8 mouse cellular contexts compared by ENCODE assay signal in the genomic region with DNA sequence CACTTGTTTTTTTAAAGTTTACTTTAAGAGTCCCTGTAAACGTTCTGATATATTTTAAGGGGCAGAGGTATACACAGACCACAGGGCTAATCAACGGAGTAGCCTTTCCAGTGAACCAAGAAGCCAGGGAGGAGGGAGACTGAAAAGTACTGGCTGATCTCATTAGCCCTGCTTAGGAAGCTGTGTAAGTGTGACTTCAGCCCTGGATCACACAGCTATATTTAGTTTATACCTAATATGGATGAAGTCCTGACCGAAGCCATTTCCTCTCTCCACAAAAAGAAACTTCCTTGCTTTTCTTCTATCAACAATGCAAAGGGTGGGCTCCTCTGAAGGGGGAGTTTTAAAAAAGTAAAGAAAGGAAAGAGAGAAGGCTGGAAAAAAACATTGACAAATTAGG. TPM values are rescaled to one million over a fixed set of nuclear protein-coding genes. Genes with fewer than 3 reads are reported as not detected.
A peak's percentile ranks its signal among the peaks of the same experiment; 100 is the strongest.
DNase-seq lines count a peak whose midpoint lies in the region; ATAC-seq and TF ChIP-seq lines count a peak whose summit lies in the region.

No protein-coding gene starts in this region.

- peaks cover 47% of the 10 kb centered on the region for H3K36me3 ChIP-seq in forebrain, embryonic 10.5 days (replicated peaks)
- H3K36me3 ChIP-seq in forebrain, embryonic 16.5 days (ENCODE audit: control insufficient read depth, insufficient read depth), result no peaks in the 10 kb centered on the region
- H3K36me3 ChIP-seq in heart, embryonic 13.5 days, result peaks cover 13% of the 10 kb centered on the region
- H3K36me3 ChIP-seq in liver, embryonic 14.5 days (replicated peaks; ENCODE audit: control insufficient read depth, insufficient read depth, low read depth), result peaks cover 6% of the 10 kb centered on the region; the same call in 1 of the 2 replicates

- no peak for DNase-seq in forebrain, embryonic 10.5 days (ENCODE audit: extremely low spot score, low spot score)
- DNase-seq in 416B (ENCODE audit: low read depth), result peak; percentile 82
- no peak for DNase-seq in liver, embryonic 14.5 days (ENCODE audit: low read depth in 3 of 3, low spot score in 3 of 3)
- DNase-seq in T-cell, adult 2 months (ENCODE audit: low spot score), result no peak
- DNase-seq in embryo, embryonic 11 days, result no peak

- H3K4me1 ChIP-seq in forebrain, embryonic 10.5 days, result peaks cover 70% of the 10 kb centered on the region
- H3K4me1 ChIP-seq in forebrain, embryonic 16.5 days (replicated peaks; ENCODE audit: control insufficient read depth, insufficient read depth, low read length), result peaks cover 23% of the 10 kb centered on the region
- peaks cover 90% of the 10 kb centered on the region for H3K4me1 ChIP-seq in heart, embryonic 13.5 days
- H3K4me1 ChIP-seq in liver, embryonic 14.5 days (replicated peaks; ENCODE audit: control insufficient read depth in 2 of 2, insufficient read depth in 2 of 2, low read length in 1 of 2), result peaks cover 15 to 34% of the 10 kb centered on the region in 2 experiments

- 59% methylated on average over 3 of the region's 3 CpGs for WGBS in forebrain, embryonic 10.5 days
- WGBS in forebrain, embryonic 16.5 days, result 31% methylated on average over 3 of the region's 3 CpGs
- WGBS in heart, embryonic 13.5 days, result 11% methylated on average over 3 of the region's 3 CpGs
- WGBS in liver, embryonic 14.5 days (ENCODE audit: insufficient replicate concordance), result 27% methylated on average over 3 of the region's 3 CpGs

- H3K4me2 ChIP-seq in forebrain, embryonic 16.5 days (ENCODE audit: low read length), result no peak overlapping the region
- H3K4me2 ChIP-seq in heart, embryonic 13.5 days, result peak overlapping the region; percentile 56
- H3K4me2 ChIP-seq in liver, embryonic 14.5 days (ENCODE audit: low read depth), result 0 out of 2 replicates have a peak overlapping the region, but pooled peaks have one; percentile 15

- no peak for ATAC-seq in forebrain, embryonic 16.5 days
- peak; percentile 55; the same call in 1 of the 2 replicates for ATAC-seq in heart, embryonic 13.5 days (ENCODE audit: extremely low read depth, insufficient number of reproducible peaks, low FRiP score, low TSS enrichment)
- peak; percentile 39; the same call in 1 of the 2 replicates for ATAC-seq in liver, embryonic 14.5 days (ENCODE audit: insufficient read depth)
- ATAC-seq in monocyte, adult 5-6 weeks (replicated peaks; ENCODE audit: insufficient number of reproducible peaks, low FRiP score, low TSS enrichment, poor library complexity, severe bottlenecking), result no peak

- H3K27ac ChIP-seq in forebrain, embryonic 10.5 days, result peak overlapping the region; percentile 56; the same call in 1 of the 2 replicates
- H3K27ac ChIP-seq in forebrain, embryonic 16.5 days (ENCODE audit: low read length), result no peak overlapping the region; the same call in 1 of the 2 replicates
- H3K27ac ChIP-seq in heart, embryonic 13.5 days (replicated peaks), result peak overlapping the region; percentile 98
- H3K27ac ChIP-seq in liver, embryonic 14.5 days, result peak overlapping the region; percentile 41; the same call in 1 of the 2 replicates

- no peak overlapping the region for H3K4me3 ChIP-seq in forebrain, embryonic 10.5 days
- H3K4me3 ChIP-seq in forebrain, embryonic 16.5 days (replicated peaks; ENCODE audit: low read length), result no peak overlapping the region
- H3K4me3 ChIP-seq in heart, embryonic 13.5 days, result peak overlapping the region; percentile 1; the same call in 1 of the 2 replicates
- no peak overlapping the region for H3K4me3 ChIP-seq in liver, embryonic 14.5 days (ENCODE audit: insufficient read depth in 1 of 2, low read depth in 2 of 2, low read length in 2 of 2)

- no peaks in the 10 kb centered on the region for H3K9me3 ChIP-seq in forebrain, embryonic 10.5 days
- H3K9me3 ChIP-seq in forebrain, embryonic 16.5 days (ENCODE audit: control insufficient read depth, low read length), result no peaks in the 10 kb centered on the region
- H3K9me3 ChIP-seq in heart, embryonic 13.5 days, result no peaks in the 10 kb centered on the region
- no peaks in the 10 kb centered on the region for H3K9me3 ChIP-seq in liver, embryonic 14.5 days (ENCODE audit: control insufficient read depth, low read length)

- no peak for TF ChIP-seq CTCF in liver, embryonic 14.5 days (IDR thresholded peaks at IDR 0.05; ENCODE audit: low read depth)

- H3K9ac ChIP-seq in forebrain, embryonic 16.5 days (replicated peaks; ENCODE audit: low read depth, low read length), result no peak overlapping the region
- peak overlapping the region; percentile 75 for H3K9ac ChIP-seq in heart, embryonic 13.5 days
- no peak overlapping the region for H3K9ac ChIP-seq in liver, embryonic 14.5 days (replicated peaks)

- no peak for TF ChIP-seq EP300 in liver, embryonic 14.5 days (IDR thresholded peaks at IDR 0.05; ENCODE audit: low read depth)

- no peaks in the 10 kb centered on the region for H3K27me3 ChIP-seq in forebrain, embryonic 10.5 days (ENCODE audit: poor library complexity, severe bottlenecking)
- no peaks in the 10 kb centered on the region for H3K27me3 ChIP-seq in forebrain, embryonic 16.5 days (replicated peaks; ENCODE audit: control insufficient read depth, insufficient read depth, low read length)
- no peaks in the 10 kb centered on the region for H3K27me3 ChIP-seq in heart, embryonic 13.5 days (replicated peaks)
- H3K27me3 ChIP-seq in liver, embryonic 14.5 days (ENCODE audit: control insufficient read depth, insufficient read depth, low read length), result no peaks in the 10 kb centered on the region

RNA-seq across cellular contexts. Expression of a gene that starts 17.8 kb away (rescaled TPM):
- 210 and 227 TPM in 2 replicates for polyA plus RNA-seq in forebrain, embryonic 10.5 days (2016; fragmentation: Nextera tagmentation; extraction: Ambion mirVana)
- polyA plus RNA-seq in forebrain, embryonic 16.5 days (2015; fragmentation: Nextera tagmentation; extraction: Ambion mirVana), result 97.8 and 125 TPM in 2 replicates
- polyA plus RNA-seq in heart, embryonic 13.5 days (2015; fragmentation: Nextera tagmentation; extraction: Ambion mirVana), result 202 and 213 TPM in 2 replicates
- 29.7 and 40.8 TPM in 2 replicates for polyA plus RNA-seq in liver, embryonic 14.5 days (2012; rRNA removed)
- polyA plus RNA-seq in liver, embryonic 14.5 days (2014; fragmentation: Nextera tagmentation; extraction: Ambion mirVana), result 65.8 and 76.5 TPM in 2 replicates
- 39.4 to 61.3 TPM (median 41.0 TPM) in 3 replicates for total RNA-seq in monocyte, adult 5-6 weeks (2017)

Comparison
In these comparisons a context has a peak if more than half of its experiments do, and no peak if none do; other contexts are left out.
1. ATAC-seq: peak in heart, embryonic 13.5 days (single experiment) and liver, embryonic 14.5 days (single experiment); none in forebrain, embryonic 16.5 days (single experiment) and monocyte, adult 5-6 weeks (single experiment).